Mouse (Mus musculus): ENCODE measurements around the gene Gpr62.

Gene Gpr62

DNA sequence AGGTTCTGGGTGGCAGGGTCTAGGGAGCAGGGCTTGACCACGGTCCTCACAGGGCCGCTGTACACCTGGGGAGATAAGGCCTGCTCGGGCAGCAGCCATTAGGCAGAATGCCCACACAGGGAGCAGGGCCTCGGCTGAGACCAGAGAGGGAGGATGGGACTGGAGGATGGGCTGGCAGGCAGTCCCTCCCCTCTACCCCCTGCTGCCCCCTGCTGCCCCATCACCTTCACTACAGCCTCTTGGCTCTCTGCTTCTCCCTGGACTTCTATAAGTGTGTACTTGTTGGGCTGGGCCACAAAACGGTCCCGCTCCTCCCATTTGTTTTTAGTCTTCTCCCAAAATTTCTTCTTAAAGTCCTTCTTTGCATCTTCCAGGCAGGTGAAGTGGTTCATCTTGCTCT is 8.7 kb upstream of the Gpr62 start:
- DNase-seq, result peak in 1 of 2 experiments; percentile 69

DNA sequence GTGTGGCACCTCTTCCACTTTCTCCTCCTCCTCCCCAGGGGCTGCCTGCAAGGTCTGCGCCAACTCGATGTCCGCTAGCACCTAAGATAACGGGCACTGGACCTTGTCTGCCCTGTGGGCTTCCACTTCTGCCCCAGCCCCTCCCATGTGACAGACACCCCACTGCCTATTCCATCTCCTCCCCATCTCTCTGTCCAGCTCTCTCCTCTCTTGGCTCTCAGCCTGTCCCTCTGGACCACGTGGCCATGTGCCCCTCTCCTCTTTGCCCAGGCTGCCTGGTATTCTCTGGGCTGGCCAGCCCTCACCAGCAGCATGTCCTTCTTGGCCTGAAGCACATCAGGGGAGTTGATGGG is 8.0 kb upstream of the Gpr62 start:
- DNase-seq, result no peak

- DNase-seq, result peak; percentile 61 to 64
These were observed 7.5 kb upstream of the Gpr62 start for GRCm38 (mm10) chr9:106473081-106473752.

GRCm38 (mm10) chr9:106472321-106472720 is 6.6 kb upstream of the Gpr62 start:
- peak in 1 of 2 experiments; percentile 13 for DNase-seq

DNA sequence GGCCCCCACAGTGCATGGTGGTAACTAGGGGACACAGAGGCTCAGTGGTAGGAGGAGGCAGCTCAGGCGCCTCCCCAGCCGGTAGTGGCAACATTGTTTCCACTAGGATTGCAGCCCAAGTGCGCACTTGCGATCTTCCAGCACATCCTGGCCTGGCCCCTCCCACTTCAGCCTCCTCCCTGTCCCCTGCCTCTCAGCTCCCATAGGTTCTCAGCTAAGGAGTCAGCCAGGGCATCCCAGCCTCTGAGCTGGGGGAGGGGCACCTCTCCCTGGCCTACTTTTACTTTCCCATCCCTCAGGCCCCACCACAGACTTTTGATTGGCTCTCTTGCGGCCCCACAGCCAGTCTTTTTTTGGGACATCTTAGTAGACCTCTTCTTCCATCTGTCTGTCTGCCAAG is 6.2 kb upstream of the Gpr62 start:
- peak; percentile 65 to 67 for DNase-seq

DNA sequence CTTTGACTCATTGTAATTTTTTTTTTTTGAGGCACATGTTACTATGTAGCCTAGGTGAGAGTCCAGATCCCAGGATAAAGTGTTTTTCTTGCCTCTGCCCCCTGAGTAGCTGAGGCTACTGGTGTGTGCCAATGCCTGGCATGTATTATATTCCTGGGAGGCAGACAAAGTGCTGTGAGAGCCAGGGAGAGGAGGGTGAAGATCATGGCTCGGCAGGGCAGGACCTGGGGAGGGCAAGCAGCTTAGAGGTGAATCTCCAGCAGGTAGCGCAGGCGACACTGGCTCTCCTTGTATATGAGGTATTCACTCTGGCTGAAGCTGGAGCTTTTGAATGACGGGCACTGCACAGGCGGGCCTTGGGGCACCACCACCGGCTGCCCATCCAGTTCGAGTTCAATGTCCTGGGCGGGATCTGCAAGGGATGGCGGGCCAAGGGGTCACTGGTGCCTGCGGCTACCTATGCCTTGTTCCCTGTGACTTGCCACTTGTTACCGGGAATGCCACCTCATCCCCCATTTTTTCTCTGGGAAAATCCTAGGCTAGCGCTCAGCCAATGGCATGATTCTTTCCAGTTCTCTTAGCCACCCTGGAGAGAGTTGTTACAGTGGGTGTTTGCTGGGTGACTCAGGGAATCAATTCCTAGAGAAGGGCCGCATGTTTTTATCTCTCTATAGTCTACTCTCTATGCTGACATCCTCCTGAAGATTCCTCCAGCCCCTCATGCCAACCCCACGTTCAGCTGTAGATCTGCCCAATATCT is 5.4 kb upstream of the Gpr62 start:
- peak in 1 of 2 experiments; percentile 19 for DNase-seq

DNA sequence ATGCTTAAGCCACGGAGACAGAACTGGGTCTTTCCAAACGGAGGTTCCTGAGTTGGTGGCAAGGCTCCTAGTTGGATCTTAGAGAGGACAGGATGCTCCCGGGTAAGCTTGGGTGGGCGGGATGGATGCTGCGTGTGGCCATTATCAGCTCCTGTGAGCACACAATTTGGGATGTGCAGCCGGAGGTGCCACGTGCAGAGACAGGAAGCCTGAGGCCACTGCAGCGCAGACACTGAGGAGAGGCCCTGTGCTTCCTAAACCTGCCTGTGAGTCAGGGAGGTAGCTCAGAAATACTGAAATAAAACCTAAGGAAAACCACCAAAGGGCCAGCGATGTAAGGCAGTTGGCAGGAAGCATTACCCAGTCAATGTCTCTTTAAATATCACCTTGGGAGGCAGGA is 4.0 kb upstream of the Gpr62 start:
- no peak for DNase-seq

DNA sequence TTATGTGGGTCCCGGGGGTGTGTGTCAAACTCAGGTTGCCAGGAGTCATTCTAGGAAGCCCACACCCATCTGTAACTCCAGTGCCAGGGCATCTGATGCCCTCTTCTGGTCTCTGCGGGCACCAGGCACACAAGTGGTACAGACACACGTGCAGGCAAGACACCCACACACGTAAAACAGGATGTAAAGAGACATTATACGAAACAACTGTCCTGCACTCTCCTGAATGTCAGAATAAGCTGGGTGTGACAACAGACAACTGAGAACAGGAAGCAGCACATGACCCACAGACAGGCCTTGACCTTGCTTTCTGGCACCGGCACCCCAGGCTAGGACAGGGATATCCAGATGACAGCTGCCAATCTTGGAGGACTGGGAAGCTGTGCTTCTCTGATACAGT is 3.6 kb upstream of the Gpr62 start:
- DNase-seq, result no peak

GRCm38 (mm10) chr9:106467746-106468145 is 2.0 kb upstream of the Gpr62 start:
- DNase-seq, result no peak

DNA sequence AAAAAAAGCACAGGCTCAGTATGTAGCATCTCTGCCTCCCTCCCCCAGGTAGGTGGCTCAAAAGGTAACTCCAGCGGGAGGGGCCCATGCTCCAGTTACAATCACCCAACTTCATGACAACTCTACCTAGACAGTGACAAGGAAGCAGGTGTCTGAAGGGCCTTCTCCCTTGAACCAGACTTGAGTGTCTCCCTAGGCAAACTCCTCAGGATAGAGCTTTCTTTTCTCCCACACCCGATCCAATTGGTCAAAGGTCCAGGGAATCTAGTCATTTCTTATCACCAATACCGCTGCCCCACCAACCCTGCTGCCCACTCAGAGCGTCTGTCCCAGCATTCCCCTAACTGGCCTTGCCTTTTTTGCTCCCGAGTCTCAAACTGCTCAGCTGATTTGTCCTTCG is 983 bp upstream of the Gpr62 start:
- DNase-seq, result no peak

DNA sequence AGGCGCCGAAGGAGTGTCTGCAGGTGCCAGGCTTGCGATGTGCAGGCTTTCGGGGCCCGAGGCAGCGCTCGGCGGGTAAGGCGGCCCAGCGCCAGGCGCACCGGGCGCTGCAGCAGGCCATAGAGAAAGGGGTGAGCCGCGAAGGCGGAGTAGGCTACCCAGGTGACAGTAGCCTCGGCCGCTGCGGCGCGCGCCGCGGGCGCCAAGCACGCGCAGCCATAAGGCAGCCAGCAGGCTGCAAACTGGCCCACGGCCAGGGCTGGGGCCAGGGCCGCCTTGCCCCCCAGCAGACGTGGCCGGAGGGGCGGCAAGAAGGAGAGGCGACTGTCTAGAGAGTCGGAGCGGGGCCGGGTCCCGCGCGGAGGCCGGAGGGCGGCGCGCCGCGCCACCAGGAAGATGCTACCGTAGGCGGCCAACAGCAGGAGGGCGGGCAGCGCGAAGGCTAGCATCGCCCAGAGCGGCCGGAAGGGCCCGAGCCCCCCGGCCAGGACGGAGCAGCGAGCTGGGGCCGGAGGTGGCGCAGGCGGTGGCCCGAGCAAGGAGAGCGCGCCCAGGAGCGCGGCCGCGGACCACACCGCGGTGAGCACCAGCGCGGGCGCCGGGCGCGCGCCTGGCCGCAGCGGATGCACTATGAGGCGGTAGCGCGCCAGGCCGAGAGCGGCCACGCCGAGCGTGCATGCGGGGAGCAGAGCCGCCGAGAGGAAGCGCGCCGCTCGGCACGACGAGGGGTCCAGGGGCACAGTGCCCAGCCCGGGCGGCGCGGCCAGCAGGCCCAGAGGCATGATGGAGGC is 792 bp downstream of the Gpr62 start:
- no peak for DNase-seq

- no peak for DNase-seq
These were observed 2.3 kb downstream of the Gpr62 start for GRCm38 (mm10) chr9:106463122-106464063.

- DNase-seq, result no peak
These were observed 3.3 kb downstream of the Gpr62 start for GRCm38 (mm10) chr9:106462430-106462800.

DNA sequence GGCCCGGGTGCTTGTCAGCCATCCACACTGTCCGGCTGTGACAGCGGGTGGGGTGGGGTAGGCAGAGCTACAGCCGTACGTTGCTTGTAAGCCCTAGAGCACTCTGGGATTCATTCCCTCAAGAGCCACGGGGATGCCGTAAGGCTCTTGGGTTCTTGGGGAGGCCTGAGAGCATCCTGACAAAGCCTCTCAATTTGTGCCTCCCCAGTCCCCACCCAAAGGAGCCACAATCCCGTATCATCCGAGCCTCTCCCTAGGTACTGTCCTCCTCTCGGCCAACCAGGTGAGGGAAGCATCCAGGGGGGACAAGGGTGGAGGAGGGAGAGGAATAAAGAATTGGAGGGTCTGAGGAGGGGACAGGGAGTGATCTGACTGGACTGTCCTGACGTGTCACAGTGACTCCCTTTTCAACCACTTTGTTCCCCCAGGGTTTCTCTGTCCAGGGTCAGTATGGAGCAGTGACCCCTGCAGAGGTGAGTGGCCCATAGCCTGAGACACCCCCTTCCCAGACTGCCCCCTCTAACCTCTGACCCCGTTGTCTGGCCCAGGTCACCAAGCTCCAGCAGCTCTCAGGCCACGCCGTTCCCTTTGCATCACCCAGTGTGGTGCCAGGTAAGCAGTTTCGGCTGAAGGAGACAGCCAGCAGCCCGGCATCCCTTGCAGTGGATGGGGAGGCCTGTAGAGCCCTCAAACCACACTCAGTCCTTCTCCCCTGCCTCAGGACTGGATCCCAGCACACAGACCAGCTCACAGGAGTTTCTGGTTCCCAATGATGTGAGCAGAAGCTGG is 3.9 kb downstream of the Gpr62 start:
- DNase-seq, result no peak

- DNase-seq, result no peak
These were observed 4.7 kb downstream of the Gpr62 start for GRCm38 (mm10) chr9:106461026-106461415.

DNA sequence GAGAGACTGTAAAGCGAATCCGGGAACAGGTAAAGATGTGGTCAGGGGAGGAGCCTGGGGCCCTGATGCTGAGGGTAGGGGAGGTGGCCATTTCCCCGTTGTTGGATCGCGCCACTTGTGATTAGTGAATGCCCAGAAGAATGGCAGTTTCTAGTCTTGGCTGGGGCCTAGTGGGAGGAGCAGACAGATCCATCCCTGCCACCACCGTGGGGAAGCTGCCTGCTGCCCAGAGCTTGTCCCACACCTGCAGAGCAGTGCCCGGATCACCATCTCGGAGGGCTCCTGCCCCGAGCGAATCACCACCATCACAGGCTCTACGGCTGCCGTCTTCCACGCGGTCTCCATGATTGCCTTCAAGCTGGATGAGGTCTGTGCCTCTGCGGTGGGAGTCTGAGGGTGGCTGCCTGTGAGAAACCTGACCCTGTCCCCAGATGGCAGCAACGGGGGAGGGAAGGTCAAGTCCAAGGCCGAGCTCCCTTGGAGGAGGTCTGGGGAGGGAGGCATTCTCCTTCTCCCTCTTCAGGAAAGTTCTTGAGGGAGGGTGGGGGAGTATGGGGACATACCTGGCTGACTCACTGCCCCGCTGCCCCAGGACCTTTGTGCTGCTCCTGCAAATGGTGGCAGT is 5.2 kb downstream of the Gpr62 start:
- no peak for DNase-seq

DNA sequence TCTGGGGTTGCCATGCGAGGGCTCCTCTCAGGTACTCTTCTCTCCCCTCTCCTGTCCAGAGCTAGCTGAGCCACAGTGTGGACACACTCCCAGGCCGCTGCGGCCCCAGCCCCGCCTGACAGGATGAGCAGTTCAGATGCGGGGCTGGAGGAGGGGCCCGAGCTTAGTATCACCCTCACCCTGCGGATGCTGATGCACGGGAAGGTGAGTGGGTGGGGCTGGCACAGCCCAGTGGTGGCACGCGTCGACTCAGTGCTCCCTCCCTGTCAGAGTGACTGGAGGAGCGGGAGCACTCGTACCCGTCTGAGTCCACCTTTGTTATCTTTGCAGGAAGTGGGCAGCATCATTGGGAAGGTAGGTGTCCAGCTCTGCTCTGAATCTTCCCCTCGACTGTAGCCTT is 5.8 kb downstream of the Gpr62 start:
- DNase-seq, result no peak

GRCm38 (mm10) chr9:106457920-106458319 is 7.8 kb downstream of the Gpr62 start:
- no peak for DNase-seq

DNA sequence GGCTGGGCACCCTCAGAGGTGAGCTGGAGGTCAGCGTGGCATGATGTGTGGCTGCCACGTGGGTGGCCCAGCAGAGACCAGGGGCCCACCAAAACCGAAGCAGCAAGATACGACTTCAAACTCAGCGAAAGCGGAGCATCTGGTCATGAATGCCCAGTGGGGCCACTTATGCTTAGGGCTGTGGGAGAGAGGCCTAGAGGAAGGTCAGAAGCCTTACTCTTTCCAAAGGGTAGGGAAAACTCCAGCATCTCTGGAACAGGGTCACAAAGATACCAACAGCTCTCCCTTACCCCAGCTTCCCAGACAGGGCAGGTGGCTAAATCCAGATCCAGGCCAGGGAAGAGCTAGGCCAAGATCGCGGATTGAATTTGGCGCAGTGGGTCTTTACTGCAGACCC is 8.6 kb downstream of the Gpr62 start:
- no peak for DNase-seq

- no peak for DNase-seq
These were observed 9.2 kb downstream of the Gpr62 start for GRCm38 (mm10) chr9:106456325-106457162.

All from kidney, adult 8-10 months (tissue).